Mouse (Mus musculus) testis, adult 2 months (tissue): ENCODE data around the gene Lin28a. TPM values are rescaled to one million over a fixed set of nuclear protein-coding genes. Genes with fewer than 3 reads are reported as not detected.

ENCODE experiments used
- H3K27ac ChIP-seq: fragments of 200-500 bp; 2 replicates; pipeline ENCODE4 v1.5.1; 2012; ENCODE audit warnings: low read depth, low read length; ENCODE audit not compliant: control insufficient read depth, insufficient read depth
- H3K27me3 ChIP-seq: fragments of 200-500 bp; 2 replicates; pipeline ENCODE4 v1.6.1; 2012; ENCODE audit warnings: mild to moderate bottlenecking, low read length, moderate library complexity; ENCODE audit not compliant: control insufficient read depth, insufficient read depth
- H3K36me3 ChIP-seq: fragments of 200-500 bp; 2 replicates; pipeline ENCODE4 v1.6.1; 2012; ENCODE audit warnings: mild to moderate bottlenecking, low read length; ENCODE audit not compliant: control insufficient read depth, insufficient read depth
- H3K4me1 ChIP-seq: fragments of 200-500 bp; 2 replicates; pipeline ENCODE4 v1.6.1; 2012; ENCODE audit warnings: low read length; ENCODE audit not compliant: control insufficient read depth, insufficient read depth
- H3K4me3 ChIP-seq: fragments of 200-500 bp; 2 replicates; pipeline ENCODE4 v1.5.1; 2012; ENCODE audit warnings: low read depth, mild to moderate bottlenecking, low read length, moderate library complexity, mixed read lengths; ENCODE audit not compliant: control insufficient read depth
- CTCF ChIP-seq: fragments of 200-500 bp; IDR thresholded peaks from 2 replicates; pipeline ENCODE4 v1.5.1; 2012; ENCODE audit warnings: low read depth, mild to moderate bottlenecking, inconsistent platforms, low read length, moderate library complexity; ENCODE audit not compliant: control insufficient read depth, insufficient read depth, insufficient replicate concordance
- POLR2A ChIP-seq: fragments of 200-500 bp; IDR thresholded peaks from 2 replicates; pipeline ENCODE4 v1.6.1; 2012; ENCODE audit warnings: low read depth, mild to moderate bottlenecking, inconsistent platforms, low read length, moderate library complexity; ENCODE audit not compliant: control insufficient read depth
- polyA plus RNA-seq: library from polyadenylated mRNA; depleted of rRNA; stranded (reverse); fragments of >200 nt; gene quantifications from 2 replicates; pipeline ENCODE4 v1.2.3, GENCODE M21; 2012

Lin28a gene
- polyA plus RNA-seq, 1 experiment = 1.2 TPM

- Histone ChIP-seq H3K36me3 (no peaks in the 10 kb centered on the region), H3K4me3 (no peak overlapping the region), H3K27ac (no peak overlapping the region), H3K4me1 (peaks cover 5% of the 10 kb centered on the region), H3K27me3 (no peaks in the 10 kb centered on the region)
- TF ChIP-seq CTCF (no peak), POLR2A (no peak)
Measured at GRCm38 (mm10) chr4:134005581-134006358, 12.9 kb downstream of the Lin28a start.

- no peaks in the 10 kb centered on the region for H3K36me3 ChIP-seq
- TF ChIP-seq CTCF = no peak
- no peak for TF ChIP-seq POLR2A
- H3K27me3 ChIP-seq = no peaks in the 10 kb centered on the region
- H3K4me1 ChIP-seq = peaks cover 3% of the 10 kb centered on the region
- no peak overlapping the region for H3K4me3 ChIP-seq
- H3K27ac ChIP-seq = no peak overlapping the region
Measured at GRCm38 (mm10) chr4:134002903-134003302, 15.7 kb downstream of the Lin28a start.

DNA sequence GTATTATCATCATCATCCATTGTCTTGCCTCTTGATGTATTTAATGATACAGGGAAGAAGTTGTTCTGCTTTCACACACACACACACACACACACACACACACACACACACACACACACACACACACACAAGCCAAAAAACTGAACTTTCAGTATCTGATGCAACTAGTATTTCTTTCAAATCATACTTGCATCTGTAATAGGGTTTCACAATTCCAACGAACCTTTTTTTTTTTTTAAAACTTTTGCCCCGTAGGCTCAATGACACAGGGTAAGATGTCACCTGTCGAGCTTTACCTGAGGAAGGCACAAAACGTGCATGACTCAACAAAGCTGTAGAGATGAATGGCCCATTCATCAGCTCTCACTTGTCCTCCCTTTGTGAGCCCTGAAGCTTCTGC lies 16.4 kb downstream of the Lin28a start:
- Histone ChIP-seq H3K4me3 (no peak overlapping the region), H3K4me1 (no peaks in the 10 kb centered on the region; the same call in 1 of the 2 replicates), H3K36me3 (no peaks in the 10 kb centered on the region), H3K27me3 (no peaks in the 10 kb centered on the region), H3K27ac (no peak overlapping the region)
- no peak for TF ChIP-seq POLR2A
- no peak for TF ChIP-seq CTCF

- Histone ChIP-seq H3K4me1 (no peaks in the 10 kb centered on the region; the same call in 1 of the 2 replicates), H3K27ac (no peak overlapping the region), H3K27me3 (no peaks in the 10 kb centered on the region), H3K36me3 (no peaks in the 10 kb centered on the region), H3K4me3 (no peak overlapping the region)
- no peak for TF ChIP-seq POLR2A
- no peak for TF ChIP-seq CTCF
Measured at GRCm38 (mm10) chr4:134001710-134002109, 16.9 kb downstream of the Lin28a start.

- H3K36me3 ChIP-seq = no peaks in the 10 kb centered on the region
Measured at GRCm38 (mm10) chr4:134000466-134001438, 17.9 kb downstream of the Lin28a start, which contains the start of gene Dhdds. Gene Dhdds (minus strand): TSS chr4:134000918.

DNA sequence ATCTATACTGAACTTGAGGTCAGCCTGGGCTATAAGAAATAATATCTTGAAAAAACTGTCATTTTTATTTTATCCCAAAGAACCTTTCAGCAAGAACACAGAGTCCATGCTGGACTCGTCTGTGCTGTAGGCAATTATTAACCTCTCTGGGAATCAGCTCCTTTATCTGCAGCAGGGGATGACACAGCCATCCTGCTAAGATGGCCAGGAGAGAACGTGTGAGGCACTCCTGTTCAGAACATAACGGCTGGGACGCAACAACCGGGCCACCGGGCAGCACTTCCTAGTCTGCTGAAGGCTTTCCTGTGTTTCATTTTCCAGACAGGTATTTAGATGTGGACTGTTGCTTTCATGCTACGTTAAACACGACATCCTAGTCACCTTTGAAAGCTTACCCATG lies 23.9 kb downstream of the Lin28a start:
- H3K27me3 ChIP-seq = no peaks in the 10 kb centered on the region
- peaks cover 4% of the 10 kb centered on the region for H3K36me3 ChIP-seq
- no peak overlapping the region for H3K27ac ChIP-seq
- H3K4me1 ChIP-seq = no peaks in the 10 kb centered on the region; the same call in 1 of the 2 replicates
- H3K4me3 ChIP-seq = no peak overlapping the region
- TF ChIP-seq CTCF (no peak), POLR2A (no peak)

More at GRCm38 (mm10) chr4:134000466-134001438, 17.9 kb downstream of the Lin28a start, which contains the start of gene Dhdds:
- Histone ChIP-seq H3K4me3 (peak within 1 kb of the TSS; percentile 81), H3K27me3 (no peaks in the 10 kb centered on the region), H3K27ac (peak within 1 kb of the TSS; percentile 42; the same call in 1 of the 2 replicates), H3K4me1 (no peaks in the 10 kb centered on the region; the same call in 1 of the 2 replicates)
- no peak for TF ChIP-seq CTCF
- peak; percentile 72 for TF ChIP-seq POLR2A
